Mouse (Mus musculus): ENCODE measurements around the gene Adamts16. TPM values are rescaled to one million over a fixed set of nuclear protein-coding genes. Genes with fewer than 3 reads are reported as not detected.
A peak's percentile ranks its signal among the peaks of the same experiment; 100 is the strongest.

Adamts16 gene
- polyA plus RNA-seq, 1 experiment from 2014 or later, result 0.38 TPM

GRCm38 (mm10) chr13:70865867-70866266, 24.3 kb upstream of the Adamts16 start:
- no peaks in the 10 kb centered on the region for H3K36me3 ChIP-seq
- H3K27ac ChIP-seq, result no peak overlapping the region
- peak; percentile 16 for DNase-seq (ENCODE audit: low spot score)
- H3K4me1 ChIP-seq, result no peaks in the 10 kb centered on the region
- 79% methylated on average over 5 of the region's 5 CpGs for WGBS
- H3K9me3 ChIP-seq, result no peaks in the 10 kb centered on the region
- no peaks in the 10 kb centered on the region for H3K27me3 ChIP-seq (ENCODE audit: insufficient read depth, poor library complexity, severe bottlenecking)
- no peak overlapping the region for H3K4me3 ChIP-seq

GRCm38 (mm10) chr13:70862162-70862908, 20.7 kb upstream of the Adamts16 start:
- DNase-seq (ENCODE audit: low spot score), result peak; percentile 73
- WGBS, result 52% methylated on average over 7 of the region's 8 CpGs
- no peaks in the 10 kb centered on the region for H3K27me3 ChIP-seq (ENCODE audit: insufficient read depth, poor library complexity, severe bottlenecking)
- H3K36me3 ChIP-seq, result no peaks in the 10 kb centered on the region
- H3K4me1 ChIP-seq, result no peaks in the 10 kb centered on the region
- H3K9me3 ChIP-seq, result no peaks in the 10 kb centered on the region
- no peak overlapping the region for H3K4me3 ChIP-seq
- H3K27ac ChIP-seq, result no peak overlapping the region

- H3K36me3 ChIP-seq, result no peaks in the 10 kb centered on the region
- DNase-seq (ENCODE audit: low spot score), result no peak
- H3K9me3 ChIP-seq, result no peaks in the 10 kb centered on the region
- H3K27me3 ChIP-seq (ENCODE audit: insufficient read depth, poor library complexity, severe bottlenecking), result no peaks in the 10 kb centered on the region
- H3K4me1 ChIP-seq, result no peaks in the 10 kb centered on the region
- no peak overlapping the region for H3K27ac ChIP-seq
- no peak overlapping the region for H3K4me3 ChIP-seq
Observed at GRCm38 (mm10) chr13:70853601-70854000, 12.0 kb upstream of the Adamts16 start.

DNA sequence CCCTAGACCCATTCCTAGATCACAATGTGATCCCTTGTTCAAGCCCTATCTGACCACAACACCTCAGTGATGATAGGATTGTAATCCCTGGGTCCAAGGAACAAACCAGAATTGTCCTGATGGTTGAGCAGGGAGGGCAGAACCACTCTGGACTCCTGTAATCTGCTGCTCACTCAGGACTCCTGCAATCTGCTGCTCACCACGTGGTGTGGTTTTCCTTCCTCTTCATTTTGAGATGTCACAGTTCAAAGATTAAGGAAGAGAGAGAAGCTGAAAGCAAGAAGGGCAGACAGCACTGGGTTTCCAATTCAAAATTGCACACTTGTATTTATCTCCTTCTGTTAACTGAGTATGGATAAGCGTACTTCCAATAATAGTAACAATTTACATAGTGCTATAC, 5.3 kb upstream of the Adamts16 start:
- H3K4me3 ChIP-seq, result no peak overlapping the region
- no peaks in the 10 kb centered on the region for H3K9me3 ChIP-seq
- DNase-seq (ENCODE audit: low spot score), result peak; percentile 50
- peaks cover 24% of the 10 kb centered on the region for H3K27me3 ChIP-seq (ENCODE audit: insufficient read depth, poor library complexity, severe bottlenecking)
- H3K27ac ChIP-seq, result no peak overlapping the region
- WGBS, result 59% methylated on average over 2 of the region's 2 CpGs
- no peaks in the 10 kb centered on the region for H3K36me3 ChIP-seq
- H3K4me1 ChIP-seq, result 0 out of 2 replicates have a peak, but pooled peaks cover 7% of the 10 kb centered on the region

- peak; percentile 35 for DNase-seq (ENCODE audit: low spot score)
- WGBS, result 84% methylated on average over 7 of the region's 7 CpGs
- Histone ChIP-seq H3K27ac (no peak overlapping the region), H3K4me3 (no peak overlapping the region), H3K4me1 (peaks cover 15% of the 10 kb centered on the region), H3K27me3 (ENCODE audit: insufficient read depth, poor library complexity, severe bottlenecking) (peaks cover 38% of the 10 kb centered on the region), H3K36me3 (no peaks in the 10 kb centered on the region), H3K9me3 (no peaks in the 10 kb centered on the region)
Observed at GRCm38 (mm10) chr13:70845526-70845925, 3.9 kb upstream of the Adamts16 start.

DNA sequence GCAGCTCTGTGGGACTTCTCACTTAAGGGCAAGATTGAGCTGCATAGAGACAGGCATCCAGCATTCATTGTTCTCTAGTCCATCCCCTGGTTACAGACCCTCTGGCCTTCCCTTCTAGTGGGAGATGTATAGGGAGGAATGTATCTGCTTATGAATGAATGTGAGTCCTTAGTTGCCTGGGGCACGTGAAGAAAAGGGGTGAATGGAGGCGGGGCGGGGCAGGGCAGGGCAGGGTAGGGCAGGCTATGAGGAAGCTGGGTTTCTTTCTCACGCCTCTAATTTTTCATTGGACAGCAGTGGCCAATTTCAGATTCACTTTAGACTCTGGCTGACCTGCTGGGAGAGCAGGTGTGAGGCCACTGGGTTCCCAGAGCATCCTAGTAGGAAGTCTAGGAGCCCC, 515 bp upstream of the Adamts16 start:
- Histone ChIP-seq H3K27ac (no peak overlapping the region), H3K4me3 (no peak overlapping the region), H3K36me3 (no peaks in the 10 kb centered on the region), H3K9me3 (no peaks in the 10 kb centered on the region), H3K4me1 (peaks cover 7% of the 10 kb centered on the region), H3K27me3 (ENCODE audit: insufficient read depth, poor library complexity, severe bottlenecking) (peaks cover 41% of the 10 kb centered on the region)
- peak; percentile 72 for DNase-seq (ENCODE audit: low spot score)
- WGBS, result 59% methylated on average over 4 of the region's 4 CpGs

- Histone ChIP-seq H3K4me1 (peaks cover 7% of the 10 kb centered on the region), H3K27me3 (ENCODE audit: insufficient read depth, poor library complexity, severe bottlenecking) (peaks cover 41% of the 10 kb centered on the region)
- 9% methylated on average over 6 of the region's 6 CpGs for WGBS
Observed at GRCm38 (mm10) chr13:70840161-70840560, 1.4 kb downstream of the Adamts16 start.

DNA sequence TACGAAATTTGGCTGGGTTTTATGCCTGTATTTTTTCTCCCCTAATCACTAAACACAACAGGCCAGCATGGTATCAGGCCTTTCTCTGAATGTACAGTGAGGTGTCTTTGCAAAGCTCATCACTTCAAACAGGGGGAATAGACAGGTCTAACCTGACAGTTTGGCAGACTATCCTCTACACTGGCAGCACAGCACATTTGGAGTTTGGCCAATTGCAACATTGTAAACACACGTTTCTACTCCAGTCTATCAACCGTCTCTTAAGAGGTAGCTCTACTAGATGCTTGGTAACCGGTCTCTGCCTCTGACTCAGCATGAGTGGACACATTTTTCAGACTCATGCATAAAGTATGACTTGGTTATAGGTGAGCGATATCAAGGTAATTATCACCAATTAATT, 4.0 kb downstream of the Adamts16 start:
- WGBS, result 78% methylated on average over 5 of the region's 5 CpGs
- peak; percentile 11 for DNase-seq (ENCODE audit: low spot score)
- H3K27ac ChIP-seq, result no peak overlapping the region

More at GRCm38 (mm10) chr13:70840161-70840560, 1.4 kb downstream of the Adamts16 start:
- DNase-seq (ENCODE audit: low spot score), result peak; percentile 86
- no peaks in the 10 kb centered on the region for H3K9me3 ChIP-seq
- H3K4me3 ChIP-seq, result no peak overlapping the region
- no peak overlapping the region for H3K27ac ChIP-seq
- H3K36me3 ChIP-seq, result no peaks in the 10 kb centered on the region

GRCm38 (mm10) chr13:70836246-70836645, 5.4 kb downstream of the Adamts16 start:
- H3K27me3 ChIP-seq (ENCODE audit: insufficient read depth, poor library complexity, severe bottlenecking), result peaks cover 10% of the 10 kb centered on the region
- no peak overlapping the region for H3K4me3 ChIP-seq
- no peaks in the 10 kb centered on the region for H3K9me3 ChIP-seq
- 76% methylated on average over 7 of the region's 7 CpGs for WGBS
- no peaks in the 10 kb centered on the region for H3K36me3 ChIP-seq
- no peak overlapping the region for H3K27ac ChIP-seq
- DNase-seq (ENCODE audit: low spot score), result no peak
- H3K4me1 ChIP-seq, result peaks cover 3% of the 10 kb centered on the region

More for the DNA sequence above, 4.0 kb downstream of the Adamts16 start:
- peaks cover 7% of the 10 kb centered on the region for H3K4me1 ChIP-seq
- peaks cover 24% of the 10 kb centered on the region for H3K27me3 ChIP-seq (ENCODE audit: insufficient read depth, poor library complexity, severe bottlenecking)
- H3K9me3 ChIP-seq, result no peaks in the 10 kb centered on the region
- no peak overlapping the region for H3K4me3 ChIP-seq
- H3K36me3 ChIP-seq, result no peaks in the 10 kb centered on the region

- no peak for DNase-seq (ENCODE audit: low spot score)
- no peaks in the 10 kb centered on the region for H3K4me1 ChIP-seq
- H3K27me3 ChIP-seq (ENCODE audit: insufficient read depth, poor library complexity, severe bottlenecking), result no peaks in the 10 kb centered on the region
- 82% methylated on average over 6 of the region's 6 CpGs for WGBS
- H3K36me3 ChIP-seq, result no peaks in the 10 kb centered on the region
- no peak overlapping the region for H3K4me3 ChIP-seq
- H3K9me3 ChIP-seq, result no peaks in the 10 kb centered on the region
- no peak overlapping the region for H3K27ac ChIP-seq
Observed at GRCm38 (mm10) chr13:70832593-70833138, 8.9 kb downstream of the Adamts16 start.

GRCm38 (mm10) chr13:70831041-70831440, 10.6 kb downstream of the Adamts16 start:
- Histone ChIP-seq H3K36me3 (no peaks in the 10 kb centered on the region), H3K27ac (no peak overlapping the region), H3K9me3 (no peaks in the 10 kb centered on the region), H3K27me3 (ENCODE audit: insufficient read depth, poor library complexity, severe bottlenecking) (no peaks in the 10 kb centered on the region), H3K4me1 (no peaks in the 10 kb centered on the region), H3K4me3 (no peak overlapping the region)
- WGBS, result 76% methylated on average over 4 of the region's 4 CpGs
- DNase-seq (ENCODE audit: low spot score), result peak; percentile 33

DNA sequence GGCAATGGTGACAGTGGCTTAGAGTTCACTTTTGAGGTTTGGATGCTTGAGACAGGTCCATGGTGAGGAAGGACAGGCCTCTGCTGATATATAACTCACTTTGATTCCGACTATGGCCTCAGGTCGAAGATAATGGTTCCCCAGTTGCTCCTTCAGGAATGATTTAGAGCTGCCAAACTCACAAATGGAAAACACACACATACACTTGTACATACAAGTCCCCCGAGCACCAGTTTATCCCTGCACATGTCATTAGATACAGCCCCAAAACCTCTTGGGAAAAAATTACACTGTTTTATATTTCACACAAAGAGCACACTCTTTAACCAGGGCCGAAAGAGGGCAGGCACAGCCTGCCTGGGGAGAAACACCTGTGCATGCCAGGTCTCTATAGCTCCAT, 14.1 kb downstream of the Adamts16 start:
- H3K9me3 ChIP-seq, result no peaks in the 10 kb centered on the region
- WGBS, result 69% methylated on average over 4 of the region's 4 CpGs
- no peaks in the 10 kb centered on the region for H3K36me3 ChIP-seq
- H3K4me1 ChIP-seq, result no peaks in the 10 kb centered on the region
- no peak overlapping the region for H3K4me3 ChIP-seq
- no peak for DNase-seq (ENCODE audit: low spot score)
- H3K27me3 ChIP-seq (ENCODE audit: insufficient read depth, poor library complexity, severe bottlenecking), result no peaks in the 10 kb centered on the region
- no peak overlapping the region for H3K27ac ChIP-seq

GRCm38 (mm10) chr13:70825265-70825664, 16.3 kb downstream of the Adamts16 start:
- no peak for DNase-seq (ENCODE audit: low spot score)
- Histone ChIP-seq H3K27me3 (ENCODE audit: insufficient read depth, poor library complexity, severe bottlenecking) (no peaks in the 10 kb centered on the region), H3K4me1 (no peaks in the 10 kb centered on the region), H3K4me3 (no peak overlapping the region), H3K9me3 (no peaks in the 10 kb centered on the region), H3K36me3 (no peaks in the 10 kb centered on the region), H3K27ac (no peak overlapping the region)
- 86% methylated on average over 5 of the region's 5 CpGs for WGBS

Data from heart, embryonic 10.5 days (tissue).